Mouse (Mus musculus) hindbrain, embryonic 11.5 days (tissue): ENCODE measurements around the gene Gm28038. TPM values are rescaled to one million over a fixed set of nuclear protein-coding genes. Genes with fewer than 3 reads are reported as not detected.

Source experiments
- ATAC-seq: fragments of 200-750 bp; cut with Nextera tagmentation; 2 replicates; pipeline ENCODE4 v1.8.0; 2017; ENCODE audit warnings: mild to moderate bottlenecking, moderate TSS enrichment, moderate library complexity; ENCODE audit not compliant: low FRiP score
- DNase-seq: peaks from one replicate; pipeline ENCODE4 v3.0.0-alpha.2; 2015; ENCODE audit warnings: low spot score
- H3K27ac ChIP-seq: fragments of 300-500 bp; sonication (generic); 2 replicates; pipeline ENCODE4 v1.5.1; 2014; ENCODE audit warnings: mild to moderate bottlenecking, low read depth, low read length
- H3K27me3 ChIP-seq: fragments of 300-500 bp; sonication (generic); 2 replicates; pipeline ENCODE4 v1.6.1; 2014; ENCODE audit warnings: mild to moderate bottlenecking, low read length, moderate library complexity, mixed read lengths; ENCODE audit not compliant: control insufficient read depth, insufficient read depth
- H3K36me3 ChIP-seq: fragments of 300-500 bp; sonication (generic); 2 replicates; pipeline ENCODE4 v1.6.1; 2014; ENCODE audit warnings: mild to moderate bottlenecking, low read length, moderate library complexity, mixed read lengths; ENCODE audit not compliant: control insufficient read depth, insufficient read depth
- H3K4me1 ChIP-seq: fragments of 300-500 bp; sonication (generic); replicated peaks from 2 replicates; pipeline ENCODE4 v1.6.1; 2014; ENCODE audit warnings: low read length, mixed read lengths; ENCODE audit not compliant: control insufficient read depth, insufficient read depth
- H3K4me2 ChIP-seq: fragments of 300-500 bp; sonication (generic); replicated peaks from 2 replicates; pipeline ENCODE4 v1.6.1; 2014; ENCODE audit warnings: mild to moderate bottlenecking, low read depth, low read length
- H3K4me3 ChIP-seq: fragments of 300-500 bp; sonication (generic); 2 replicates; pipeline ENCODE4 v1.5.1; 2014; ENCODE audit warnings: low read depth, low read length
- H3K9ac ChIP-seq: fragments of 300-500 bp; sonication (generic); 2 replicates; pipeline ENCODE4 v1.6.1; 2014; ENCODE audit warnings: low read depth, low read length
- H3K9me3 ChIP-seq: fragments of 300-500 bp; sonication (generic); 2 replicates; pipeline ENCODE4 v1.6.1; 2016; ENCODE audit warnings: low read length; ENCODE audit not compliant: control insufficient read depth
- WGBS: fragments of 180-500 bp; shearing (Covaris S2); extraction: QIAGEN DNeasy Blood & Tissue Kit; methylation state at CpG from one replicate; pipeline ENCODE4 v1.1.7; 2014; 5-methylcytosine and 5-hydroxymethylcytosine counted together
- polyA plus RNA-seq: library from polyadenylated mRNA; unstranded; fragments of >200 nt; fragmentation: Nextera tagmentation; extraction: Ambion mirVana; gene quantifications from 2 replicates; pipeline ENCODE4 v1.2.1, GENCODE M21; 2014

Gm28038 gene
- polyA plus RNA-seq, 1 experiment from 2014 or later, result not detected

DNA sequence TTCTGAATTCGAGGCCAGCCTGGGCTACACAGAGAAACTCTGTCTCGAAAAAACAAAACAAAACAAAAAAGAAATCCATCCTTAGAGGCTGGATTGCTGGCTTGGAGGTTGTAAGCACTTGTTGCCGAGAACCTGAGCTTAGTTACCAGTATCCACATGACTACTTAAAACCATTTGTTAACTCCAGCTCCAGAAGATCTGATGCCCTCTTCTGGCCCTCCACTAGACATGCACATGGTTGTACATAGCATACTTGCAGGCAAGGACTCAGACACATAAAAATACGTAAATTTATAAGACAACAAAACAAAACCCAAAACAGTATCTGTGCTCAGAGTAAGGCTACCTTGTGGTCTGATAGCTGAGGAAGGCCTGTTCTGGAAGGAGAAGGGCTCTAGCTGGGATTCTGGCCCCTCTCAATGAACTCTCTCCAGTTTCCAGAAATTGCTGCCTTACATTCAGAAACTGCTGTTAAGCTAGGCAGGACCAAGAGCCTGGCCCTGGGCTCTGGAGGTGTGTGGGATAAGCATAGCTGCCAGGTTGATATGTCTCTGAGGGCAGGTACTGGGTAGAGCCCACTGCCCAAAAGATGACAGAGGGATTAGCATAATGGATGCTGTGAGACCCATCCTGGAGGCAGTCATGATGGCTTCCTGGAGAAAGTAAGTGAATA lies 19.6 kb upstream of the Gm28038 start:
- no peak for DNase-seq
- Histone ChIP-seq H3K9me3 (no peaks in the 10 kb centered on the region), H3K27ac (no peak overlapping the region), H3K27me3 (no peaks in the 10 kb centered on the region), H3K36me3 (peaks cover 16% of the 10 kb centered on the region; the same call in 1 of the 2 replicates), H3K4me2 (no peak overlapping the region), H3K9ac (no peak overlapping the region), H3K4me3 (no peak overlapping the region), H3K4me1 (no peaks in the 10 kb centered on the region)
- WGBS, result 96% methylated on average over 4 of the region's 4 CpGs
- no peak for ATAC-seq

DNA sequence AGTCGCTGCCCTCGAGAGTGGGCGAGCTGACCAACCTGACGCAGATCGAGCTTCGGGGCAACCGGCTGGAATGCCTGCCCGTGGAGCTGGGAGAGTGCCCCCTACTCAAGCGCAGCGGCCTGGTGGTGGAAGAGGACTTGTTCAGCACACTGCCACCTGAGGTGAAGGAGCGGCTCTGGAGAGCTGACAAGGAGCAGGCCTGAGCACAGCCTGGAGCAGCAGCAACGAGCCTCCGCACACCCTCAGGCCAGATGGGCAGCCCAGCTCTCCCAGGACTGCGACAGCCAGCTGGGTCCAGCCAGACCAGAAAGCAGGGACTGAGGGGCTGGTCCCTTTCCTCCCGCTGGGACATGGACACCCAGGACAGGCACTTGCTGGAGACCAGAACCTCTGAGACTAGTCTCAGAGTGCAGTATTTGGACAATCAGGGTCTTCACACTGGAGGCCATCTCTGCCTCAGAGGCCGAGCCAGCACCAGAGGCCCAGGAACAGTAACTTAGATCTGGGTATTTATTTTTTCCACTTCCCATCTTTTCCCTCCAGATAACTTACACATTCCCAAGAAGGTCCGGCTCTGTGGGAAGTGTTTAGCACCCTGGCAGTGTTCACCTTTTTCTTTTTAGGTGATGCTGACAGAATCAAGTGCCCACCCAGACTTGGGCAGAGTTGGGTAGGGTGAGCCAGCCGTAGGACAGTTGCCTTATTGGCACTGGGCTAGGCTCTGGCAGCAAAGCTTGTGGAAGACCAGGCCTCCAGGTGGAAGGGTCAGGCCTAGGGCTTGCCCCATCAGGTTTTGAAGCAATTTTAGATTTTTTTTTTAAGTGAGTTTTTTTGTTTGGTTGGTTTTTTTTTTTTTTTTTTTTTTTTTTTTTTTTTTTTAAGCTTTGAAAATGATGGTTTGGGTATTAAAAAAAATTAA lies 18.7 kb upstream of the Gm28038 start:
- H3K4me3 ChIP-seq, result no peak overlapping the region
- H3K27me3 ChIP-seq, result no peaks in the 10 kb centered on the region
- H3K4me2 ChIP-seq, result no peak overlapping the region
- H3K27ac ChIP-seq, result peak overlapping the region; percentile 2; the same call in 1 of the 2 replicates
- ATAC-seq (no peak), DNase-seq (no peak)
- no peak overlapping the region for H3K9ac ChIP-seq
- H3K4me1 ChIP-seq, result 0 out of 2 replicates have a peak, but pooled peaks cover 2% of the 10 kb centered on the region
- 92% methylated on average over 18 of the region's 18 CpGs for WGBS
- H3K36me3 ChIP-seq, result peaks cover 12% of the 10 kb centered on the region; the same call in 1 of the 2 replicates
- no peaks in the 10 kb centered on the region for H3K9me3 ChIP-seq

DNA sequence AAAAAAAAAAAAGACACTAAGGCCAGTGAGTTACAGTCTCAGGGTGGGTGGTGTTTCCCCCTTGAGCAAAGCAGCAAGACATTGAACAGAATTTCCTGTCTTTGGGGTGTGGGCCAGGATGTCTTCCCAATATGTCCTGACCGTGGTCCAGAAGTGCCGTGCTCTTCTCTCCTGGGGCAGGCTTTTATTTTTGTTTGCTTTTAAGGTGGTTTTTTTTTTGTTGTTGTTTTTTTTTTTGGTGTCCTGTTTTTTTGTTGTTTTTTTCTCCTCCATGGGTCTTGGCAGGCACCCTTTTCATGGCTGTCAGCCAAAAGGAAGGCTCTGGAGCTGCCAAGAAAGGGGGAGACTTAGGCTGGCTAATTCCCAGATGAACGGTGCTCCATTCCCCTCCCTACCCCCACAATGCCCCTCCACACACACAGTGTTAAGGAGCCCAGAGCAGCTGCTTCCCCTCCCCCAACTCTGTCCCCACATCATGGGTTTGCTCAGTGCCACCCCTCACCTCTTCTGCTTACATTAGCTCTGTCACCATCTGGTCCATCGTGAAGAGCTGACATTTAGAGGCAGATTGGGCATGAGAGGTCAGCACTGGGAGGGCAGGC lies 17.9 kb upstream of the Gm28038 start:
- H3K27ac ChIP-seq, result no peak overlapping the region
- DNase-seq (no peak), ATAC-seq (no peak)
- H3K9ac ChIP-seq, result no peak overlapping the region
- H3K36me3 ChIP-seq, result peaks cover 12% of the 10 kb centered on the region; the same call in 1 of the 2 replicates
- H3K4me1 ChIP-seq, result 0 out of 2 replicates have a peak, but pooled peaks cover 2% of the 10 kb centered on the region
- WGBS, result 77% methylated on average over 4 of the region's 4 CpGs
- H3K4me2 ChIP-seq, result no peak overlapping the region
- no peaks in the 10 kb centered on the region for H3K27me3 ChIP-seq
- no peaks in the 10 kb centered on the region for H3K9me3 ChIP-seq
- H3K4me3 ChIP-seq, result no peak overlapping the region

GRCm38 (mm10) chr2:30263811-30264210 lies 17.0 kb upstream of the Gm28038 start:
- H3K27ac ChIP-seq, result no peak overlapping the region
- 93% methylated on average over 6 of the region's 6 CpGs for WGBS
- no peak for ATAC-seq

DNA sequence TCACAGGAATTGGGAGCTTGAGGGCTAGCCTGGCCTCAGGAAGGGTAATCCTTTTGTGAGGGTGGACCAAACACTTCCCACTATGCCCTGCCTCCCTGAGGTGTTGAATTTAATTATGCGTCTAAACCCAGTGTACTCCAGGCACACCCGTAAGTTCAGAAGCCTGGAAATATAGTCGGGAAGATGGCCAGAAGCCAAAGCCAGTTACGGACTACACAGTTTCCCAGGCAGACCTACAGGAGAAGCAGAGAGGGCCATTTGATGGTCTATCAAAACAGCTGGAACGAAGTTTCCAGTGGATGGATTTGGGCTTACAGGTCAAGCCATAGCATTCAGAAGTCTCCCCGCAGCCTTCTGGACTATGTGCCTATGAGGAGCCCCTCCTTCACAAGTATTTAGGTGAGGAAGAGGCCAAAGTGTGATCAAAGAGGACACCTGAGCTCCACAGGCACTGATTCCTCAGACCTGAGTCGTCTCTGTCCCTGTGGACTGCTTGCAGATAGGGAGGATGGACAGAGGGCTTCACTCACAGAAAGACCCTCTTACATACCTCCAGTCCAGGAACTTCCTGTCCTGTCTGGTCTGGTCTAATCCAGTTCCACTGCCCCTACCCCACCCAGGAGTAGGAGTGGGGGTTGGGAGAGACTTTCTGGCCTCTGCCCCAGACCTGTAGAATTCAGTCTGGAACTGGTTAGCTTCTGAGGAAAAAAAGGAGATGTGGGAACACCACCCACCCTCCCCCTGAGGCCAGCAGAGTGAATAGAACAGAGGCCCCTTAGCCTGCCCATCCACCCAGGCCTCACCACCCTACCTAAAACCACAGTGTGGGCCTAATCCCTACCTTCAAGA lies 15.9 kb upstream of the Gm28038 start:
- no peak overlapping the region for H3K4me3 ChIP-seq
- H3K9ac ChIP-seq, result no peak overlapping the region
- 0 out of 2 replicates have a peak, but pooled peaks cover 2% of the 10 kb centered on the region for H3K4me1 ChIP-seq
- 0 out of 2 replicates have a peak, but pooled peaks cover 9% of the 10 kb centered on the region for H3K36me3 ChIP-seq
- no peak for DNase-seq
- no peaks in the 10 kb centered on the region for H3K9me3 ChIP-seq
- 86% methylated on average over 7 of the region's 7 CpGs for WGBS
- no peak overlapping the region for H3K27ac ChIP-seq
- no peak overlapping the region for H3K4me2 ChIP-seq
- H3K27me3 ChIP-seq, result no peaks in the 10 kb centered on the region
- ATAC-seq, result no peak

More at GRCm38 (mm10) chr2:30263811-30264210, 17.0 kb upstream of the Gm28038 start:
- Histone ChIP-seq H3K36me3 (0 out of 2 replicates have a peak, but pooled peaks cover 9% of the 10 kb centered on the region), H3K9ac (no peak overlapping the region), H3K4me3 (no peak overlapping the region), H3K9me3 (no peaks in the 10 kb centered on the region), H3K4me1 (0 out of 2 replicates have a peak, but pooled peaks cover 2% of the 10 kb centered on the region), H3K27me3 (no peaks in the 10 kb centered on the region), H3K4me2 (no peak overlapping the region)
- no peak for DNase-seq

DNA sequence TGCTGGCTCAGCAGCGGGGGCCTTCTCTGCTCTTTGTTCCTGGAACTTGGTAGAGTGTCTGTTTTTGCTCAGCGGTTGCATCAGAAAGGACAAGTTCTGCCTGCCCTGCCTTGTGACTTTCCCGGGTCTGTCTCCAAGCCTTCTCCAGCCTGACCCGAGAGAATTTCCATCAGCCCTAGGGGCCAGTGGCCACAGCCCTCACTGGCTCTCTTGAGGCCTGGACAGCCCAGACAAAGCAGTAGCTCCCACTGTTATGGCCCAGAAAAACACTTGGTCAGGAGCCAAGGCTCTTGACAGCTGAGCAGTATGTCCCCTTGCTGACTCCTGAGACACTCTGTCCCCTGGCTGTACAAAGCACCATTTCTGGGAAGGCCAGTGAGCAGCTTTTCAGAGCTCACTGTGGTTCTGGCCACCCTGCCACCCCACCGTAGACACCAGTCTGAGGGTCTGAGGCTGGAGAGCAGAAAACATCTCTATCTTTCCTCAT lies 15.0 kb upstream of the Gm28038 start, which contains the start of gene Phyhd1:
Gene Phyhd1, plus strand, starts transcription at position 437 of the 487 bp plus-strand sequence.
- Histone ChIP-seq H3K9ac (no peak within 1 kb of the TSS), H3K36me3 (0 out of 2 replicates have a peak, but pooled peaks cover 9% of the 10 kb centered on the region), H3K4me1 (0 out of 2 replicates have a peak, but pooled peaks cover 2% of the 10 kb centered on the region), H3K4me2 (no peak within 1 kb of the TSS), H3K27ac (peak within 1 kb of the TSS; percentile 62), H3K4me3 (no peak within 1 kb of the TSS), H3K9me3 (no peaks in the 10 kb centered on the region), H3K27me3 (no peaks in the 10 kb centered on the region)
- ATAC-seq (no peak), DNase-seq (no peak)
- WGBS, result 52% methylated on average over 5 of the region's 5 CpGs

- H3K4me1 ChIP-seq, result 0 out of 2 replicates have a peak, but pooled peaks cover 2% of the 10 kb centered on the region
- peak overlapping the region; percentile 62 for H3K27ac ChIP-seq
- DNase-seq (no peak), ATAC-seq (no peak)
- no peak overlapping the region for H3K4me2 ChIP-seq
- H3K9ac ChIP-seq, result no peak overlapping the region
- no peak overlapping the region for H3K4me3 ChIP-seq
- H3K27me3 ChIP-seq, result no peaks in the 10 kb centered on the region
- WGBS, result 25% methylated on average over 4 of the region's 4 CpGs
- no peaks in the 10 kb centered on the region for H3K9me3 ChIP-seq
- 0 out of 2 replicates have a peak, but pooled peaks cover 9% of the 10 kb centered on the region for H3K36me3 ChIP-seq
Observed at GRCm38 (mm10) chr2:30266392-30266941, 14.4 kb upstream of the Gm28038 start.
